Mouse (Mus musculus): ENCODE data around the gene Nras.

DNA sequence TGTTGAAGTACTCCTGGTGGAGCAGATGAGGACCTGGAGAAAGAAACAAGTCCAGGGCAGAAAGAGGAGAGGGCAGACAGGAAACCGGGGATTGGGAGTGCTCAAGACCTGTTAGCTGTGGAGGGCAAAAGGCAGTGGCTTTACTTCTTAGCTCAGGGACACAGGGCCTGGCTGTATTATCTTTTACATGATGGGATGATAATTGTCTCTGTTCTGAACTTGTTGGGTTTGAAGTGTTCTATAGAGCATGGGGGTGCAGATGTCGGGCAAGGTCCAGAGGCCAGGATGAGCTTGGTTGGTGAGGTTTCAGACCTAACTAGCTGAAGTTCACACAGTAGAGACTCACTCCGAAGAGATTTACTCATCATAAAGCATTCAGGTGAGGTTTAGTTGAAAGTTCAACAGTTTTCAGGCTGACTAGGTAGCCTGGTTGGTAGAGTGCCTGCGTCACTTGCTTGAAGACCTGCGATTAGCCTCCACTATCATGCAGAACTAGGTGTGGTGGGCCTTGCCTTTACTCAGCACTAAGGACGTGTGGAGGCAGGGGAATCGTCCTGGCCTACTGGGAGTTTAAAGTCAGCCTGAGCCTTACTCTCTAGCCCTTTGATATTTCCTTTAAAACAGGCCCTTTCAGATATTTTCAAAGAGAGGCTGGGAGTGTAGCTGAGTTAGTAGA, 49.6 kb downstream of the Nras start:
- TF ChIP-seq CTCF (IDR thresholded peaks at IDR 0.05; ENCODE audit: extremely low read depth, insufficient read depth, insufficient read length, insufficient replicate concordance) (no peak), POLR2A (IDR thresholded peaks at IDR 0.05; ENCODE audit: low read depth, low read length) (no peak)
